Mouse (Mus musculus): ENCODE results near the gene Vamp9. TPM values are rescaled to one million over a fixed set of nuclear protein-coding genes. Genes with fewer than 3 reads are reported as not detected.
A peak's percentile ranks its signal among the peaks of the same experiment; 100 is the strongest.

The Vamp9 gene
- polyA plus RNA-seq, 1 experiment from 2014 or later = 0.29 TPM

DNA sequence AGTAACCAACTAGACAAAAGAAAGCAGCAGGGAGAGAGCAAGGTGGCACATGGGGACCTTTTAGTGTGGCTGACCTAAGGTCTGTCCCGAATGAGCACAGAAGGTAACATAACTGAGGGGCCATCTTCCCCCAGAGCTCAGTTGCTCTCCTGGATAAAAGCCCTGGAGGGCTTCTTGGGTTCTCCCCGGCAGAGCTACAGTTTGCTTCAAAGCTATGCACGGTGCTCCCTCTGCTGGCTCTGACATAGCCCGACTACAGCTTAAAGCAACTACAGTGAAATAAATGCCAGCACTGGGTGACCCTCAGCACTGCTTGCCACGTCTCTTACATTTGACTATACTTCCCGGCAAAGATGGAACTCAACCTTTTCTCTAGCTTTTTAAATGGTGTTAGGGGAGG is 6.0 kb upstream of the Vamp9 start:
- H3K4me3 ChIP-seq (ENCODE audit: low read depth, low read length) = no peak overlapping the region
- 9% methylated on average over 6 of the region's 6 CpGs for WGBS
- TF ChIP-seq CTCF (IDR thresholded peaks at IDR 0.05; ENCODE audit: low read depth) = peak; percentile 77
- H3K9ac ChIP-seq = no peak overlapping the region
- peak; percentile 91 for DNase-seq
- no peaks in the 10 kb centered on the region for H3K9me3 ChIP-seq (ENCODE audit: low read depth, low read length)
- ATAC-seq (ENCODE audit: insufficient read depth) = peak; percentile 80; the same call in 1 of the 2 replicates
- no peak overlapping the region for H3K27ac ChIP-seq (ENCODE audit: low read depth)
- H3K4me2 ChIP-seq = no peak overlapping the region
- H3K4me1 ChIP-seq (ENCODE audit: insufficient read depth) = no peaks in the 10 kb centered on the region
- H3K27me3 ChIP-seq (ENCODE audit: insufficient read depth, low read length) = no peaks in the 10 kb centered on the region
- no peaks in the 10 kb centered on the region for H3K36me3 ChIP-seq (ENCODE audit: insufficient read depth)

DNA sequence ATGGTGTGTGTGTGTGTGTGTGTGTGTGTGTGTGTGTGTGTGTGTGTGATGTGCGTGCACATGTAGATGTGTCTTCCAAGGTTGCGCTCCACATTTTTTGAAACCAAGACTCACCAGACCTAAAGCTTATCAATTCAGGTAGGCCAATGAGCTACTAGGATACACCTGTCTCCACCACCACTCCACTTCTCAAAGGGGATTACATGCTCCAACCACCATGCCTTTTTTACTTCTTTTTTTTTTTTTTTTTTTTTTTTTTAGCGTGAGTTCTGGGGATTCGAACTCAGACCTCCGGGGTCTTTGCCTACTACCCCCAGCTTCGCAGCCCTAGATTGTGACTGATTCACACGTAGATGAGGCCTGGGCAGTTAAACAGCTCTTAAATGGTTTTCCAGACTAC is 323 bp upstream of the Vamp9 start:
- ATAC-seq (ENCODE audit: insufficient read depth) (no peak), DNase-seq (no peak)
- no peak overlapping the region for H3K27ac ChIP-seq (ENCODE audit: low read depth)
- no peaks in the 10 kb centered on the region for H3K4me1 ChIP-seq (ENCODE audit: insufficient read depth)
- H3K4me3 ChIP-seq (ENCODE audit: low read depth, low read length) = peak overlapping the region; percentile 52; the same call in 1 of the 2 replicates
- no peaks in the 10 kb centered on the region for H3K9me3 ChIP-seq (ENCODE audit: low read depth, low read length)
- H3K36me3 ChIP-seq (ENCODE audit: insufficient read depth) = no peaks in the 10 kb centered on the region
- H3K4me2 ChIP-seq = peak overlapping the region; percentile 62
- no peaks in the 10 kb centered on the region for H3K27me3 ChIP-seq (ENCODE audit: insufficient read depth, low read length)
- WGBS = 63% methylated on average over 7 of the region's 7 CpGs
- no peak for TF ChIP-seq CTCF (IDR thresholded peaks at IDR 0.05; ENCODE audit: low read depth)
- H3K9ac ChIP-seq = no peak overlapping the region

DNA sequence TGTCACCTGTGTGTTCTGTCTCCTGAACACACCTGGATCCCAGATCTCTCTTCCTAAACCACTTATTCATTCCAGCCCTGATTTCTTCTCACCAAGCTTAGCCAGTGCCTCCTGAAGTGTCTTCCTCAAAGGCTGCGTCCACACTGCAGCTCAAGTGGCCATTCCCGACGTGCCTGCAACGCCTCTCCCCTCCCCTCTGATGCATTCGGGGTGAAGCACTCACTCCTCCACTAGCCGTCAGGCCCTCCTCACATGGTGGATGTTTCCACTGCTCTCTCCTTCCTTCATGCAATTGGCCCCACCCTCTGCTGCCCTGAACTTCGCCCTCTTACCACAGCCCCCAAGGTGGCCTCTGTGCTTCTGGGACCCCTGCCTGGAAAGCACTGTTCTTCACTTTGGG is 9.4 kb downstream of the Vamp9 start:
- Histone ChIP-seq H3K4me1 (ENCODE audit: insufficient read depth) (no peaks in the 10 kb centered on the region), H3K4me3 (ENCODE audit: low read depth, low read length) (no peak overlapping the region), H3K27me3 (ENCODE audit: insufficient read depth, low read length) (no peaks in the 10 kb centered on the region), H3K9me3 (ENCODE audit: low read depth, low read length) (no peaks in the 10 kb centered on the region), H3K4me2 (no peak overlapping the region), H3K27ac (ENCODE audit: low read depth) (no peak overlapping the region), H3K9ac (no peak overlapping the region), H3K36me3 (ENCODE audit: insufficient read depth) (no peaks in the 10 kb centered on the region)
- WGBS = 24% methylated on average over 7 of the region's 7 CpGs
- DNase-seq = peak; percentile 38
- peak; percentile 35; the same call in 1 of the 2 replicates for ATAC-seq (ENCODE audit: insufficient read depth)
- no peak for TF ChIP-seq CTCF (IDR thresholded peaks at IDR 0.05; ENCODE audit: low read depth)

DNA sequence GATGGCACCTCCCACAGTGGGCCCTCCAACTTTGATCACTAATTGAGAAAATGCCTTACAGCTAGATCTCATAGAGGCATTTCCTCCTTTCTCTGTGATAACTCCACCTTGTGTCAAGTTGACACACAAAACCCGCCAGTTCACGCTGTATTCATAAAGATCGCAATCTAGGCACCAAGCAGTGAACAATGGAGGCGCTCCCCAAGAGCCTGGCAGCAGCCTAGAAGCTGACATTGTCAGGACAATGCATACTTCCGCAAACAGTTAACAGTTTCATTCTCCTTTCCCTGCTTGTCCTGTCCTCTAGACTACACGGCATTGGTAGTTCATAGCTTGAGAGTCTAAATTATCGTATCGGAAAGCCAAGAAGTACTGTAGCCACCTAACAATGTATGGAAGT is 16.0 kb downstream of the Vamp9 start:
- H3K4me2 ChIP-seq = no peak overlapping the region

DNA sequence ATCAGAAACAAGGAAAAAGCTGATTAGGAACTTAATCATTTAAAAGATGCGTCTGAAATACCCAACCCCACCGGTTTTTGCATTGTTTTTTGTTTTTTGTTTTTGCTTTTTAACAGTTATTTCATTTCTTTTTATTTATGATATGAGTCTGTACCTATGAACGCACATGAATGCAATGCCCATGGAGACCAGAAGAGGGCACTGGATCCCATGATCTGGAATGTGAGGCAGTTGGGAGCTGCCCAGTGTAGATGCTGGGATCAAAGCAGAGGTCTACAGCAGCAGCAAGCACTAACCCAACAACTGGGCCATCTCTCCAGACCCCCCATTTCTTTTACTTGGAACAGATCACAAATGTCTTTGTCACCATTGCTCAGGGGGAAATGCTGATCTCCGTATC is 21.9 kb downstream of the Vamp9 start:
- Histone ChIP-seq H3K4me3 (ENCODE audit: low read depth, low read length) (no peak overlapping the region), H3K4me1 (ENCODE audit: insufficient read depth) (no peaks in the 10 kb centered on the region), H3K36me3 (ENCODE audit: insufficient read depth) (no peaks in the 10 kb centered on the region), H3K27ac (ENCODE audit: low read depth) (no peak overlapping the region), H3K9me3 (ENCODE audit: low read depth, low read length) (no peaks in the 10 kb centered on the region), H3K9ac (no peak overlapping the region), H3K4me2 (no peak overlapping the region), H3K27me3 (ENCODE audit: insufficient read depth, low read length) (no peaks in the 10 kb centered on the region)
- peak; percentile 76 for DNase-seq
- ATAC-seq (ENCODE audit: insufficient read depth) = no peak
- peak; percentile 73 for TF ChIP-seq CTCF (IDR thresholded peaks at IDR 0.05; ENCODE audit: low read depth)
- 48% methylated on average over 4 of the region's 4 CpGs for WGBS

More for the DNA sequence above, 16.0 kb downstream of the Vamp9 start:
- Histone ChIP-seq H3K4me3 (ENCODE audit: low read depth, low read length) (no peak overlapping the region), H3K4me1 (ENCODE audit: insufficient read depth) (no peaks in the 10 kb centered on the region), H3K9ac (no peak overlapping the region), H3K27ac (ENCODE audit: low read depth) (no peak overlapping the region), H3K27me3 (ENCODE audit: insufficient read depth, low read length) (no peaks in the 10 kb centered on the region), H3K9me3 (ENCODE audit: low read depth, low read length) (no peaks in the 10 kb centered on the region), H3K36me3 (ENCODE audit: insufficient read depth) (no peaks in the 10 kb centered on the region)
- no peak for ATAC-seq (ENCODE audit: insufficient read depth)
- no peak for TF ChIP-seq CTCF (IDR thresholded peaks at IDR 0.05; ENCODE audit: low read depth)
- WGBS = 83% methylated on average over 8 of the region's 8 CpGs
- DNase-seq = no peak

DNA sequence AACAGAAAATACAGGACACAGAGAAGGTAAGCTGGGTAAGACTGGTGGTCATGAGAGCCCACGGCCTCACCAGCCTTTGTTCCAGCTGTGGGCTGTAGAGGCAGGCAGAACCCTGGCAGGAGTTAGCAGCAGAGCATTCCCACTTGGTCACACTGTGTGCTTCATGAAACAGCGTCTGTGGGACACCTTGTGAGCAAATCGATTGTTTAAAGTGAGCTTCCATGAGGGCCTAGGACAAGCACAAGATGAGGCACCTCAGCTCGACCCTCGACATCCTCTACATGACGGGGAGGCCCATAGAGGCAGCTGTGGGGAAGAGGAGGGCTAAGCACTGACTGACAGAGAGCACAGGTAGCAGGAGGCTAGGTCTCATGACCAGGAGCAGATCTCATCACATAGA is 25.9 kb downstream of the Vamp9 start:
- H3K9me3 ChIP-seq (ENCODE audit: low read depth, low read length) = no peaks in the 10 kb centered on the region
- WGBS = 80% methylated on average over 6 of the region's 6 CpGs
- no peak overlapping the region for H3K4me3 ChIP-seq (ENCODE audit: low read depth, low read length)
- H3K4me1 ChIP-seq (ENCODE audit: insufficient read depth) = no peaks in the 10 kb centered on the region
- no peaks in the 10 kb centered on the region for H3K27me3 ChIP-seq (ENCODE audit: insufficient read depth, low read length)
- ATAC-seq (ENCODE audit: insufficient read depth) = no peak
- TF ChIP-seq CTCF (IDR thresholded peaks at IDR 0.05; ENCODE audit: low read depth) = no peak
- H3K4me2 ChIP-seq = no peak overlapping the region
- DNase-seq = no peak
- no peak overlapping the region for H3K27ac ChIP-seq (ENCODE audit: low read depth)
- H3K36me3 ChIP-seq (ENCODE audit: insufficient read depth) = no peaks in the 10 kb centered on the region
- H3K9ac ChIP-seq = no peak overlapping the region

DNA sequence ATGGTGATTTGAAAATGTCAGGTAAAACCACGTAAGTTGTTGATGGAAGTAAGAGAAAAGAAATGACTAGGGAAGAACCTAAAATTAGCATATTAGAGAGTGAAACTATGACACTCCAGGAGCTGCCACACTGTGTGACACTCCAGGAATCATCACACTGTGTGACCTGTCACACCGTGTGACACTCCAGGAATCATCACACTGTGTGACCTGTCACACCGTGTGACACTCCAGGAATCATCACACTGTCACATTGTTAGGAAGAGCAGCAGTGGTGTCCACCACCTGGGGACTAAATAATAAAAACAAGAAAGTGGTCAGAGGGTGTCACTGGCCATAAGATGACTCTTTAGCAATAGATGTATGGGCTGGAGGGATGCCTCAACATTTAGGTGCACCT is 33.4 kb downstream of the Vamp9 start:
- H3K4me1 ChIP-seq (ENCODE audit: insufficient read depth) = no peaks in the 10 kb centered on the region
- WGBS = 72% methylated on average over 3 of the region's 3 CpGs
- H3K4me2 ChIP-seq = no peak overlapping the region
- peaks cover 2% of the 10 kb centered on the region; the same call in 1 of the 2 replicates for H3K9me3 ChIP-seq (ENCODE audit: low read depth, low read length)
- H3K27ac ChIP-seq (ENCODE audit: low read depth) = no peak overlapping the region
- no peaks in the 10 kb centered on the region for H3K36me3 ChIP-seq (ENCODE audit: insufficient read depth)
- no peak overlapping the region for H3K4me3 ChIP-seq (ENCODE audit: low read depth, low read length)
- no peak for DNase-seq
- no peak overlapping the region for H3K9ac ChIP-seq
- H3K27me3 ChIP-seq (ENCODE audit: insufficient read depth, low read length) = no peaks in the 10 kb centered on the region
- ATAC-seq (ENCODE audit: insufficient read depth) = no peak
- no peak for TF ChIP-seq CTCF (IDR thresholded peaks at IDR 0.05; ENCODE audit: low read depth)

DNA sequence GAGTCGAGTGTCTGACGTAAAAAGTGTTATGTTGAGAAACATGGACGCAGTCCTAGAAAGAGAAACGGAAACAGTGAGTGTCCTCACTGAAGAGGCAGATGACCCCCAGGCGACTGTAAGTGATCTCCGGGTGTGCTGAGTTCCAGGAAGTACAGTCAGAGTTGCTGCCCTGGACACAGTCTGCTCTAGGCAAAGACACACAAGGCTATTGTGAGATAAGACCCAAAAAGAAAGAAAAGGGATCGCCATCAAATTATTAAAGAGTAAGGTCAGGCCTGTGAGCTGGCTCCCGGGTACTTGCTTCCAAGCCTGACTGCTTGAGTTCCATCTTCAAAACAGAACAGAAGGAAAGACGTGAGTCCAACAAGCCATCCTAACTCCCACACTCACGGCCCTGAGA is 35.2 kb downstream of the Vamp9 start:
- Histone ChIP-seq H3K27me3 (ENCODE audit: insufficient read depth, low read length) (no peaks in the 10 kb centered on the region), H3K9me3 (ENCODE audit: low read depth, low read length) (peaks cover 8% of the 10 kb centered on the region; the same call in 1 of the 2 replicates), H3K4me3 (ENCODE audit: low read depth, low read length) (no peak overlapping the region), H3K9ac (no peak overlapping the region), H3K4me2 (no peak overlapping the region), H3K4me1 (ENCODE audit: insufficient read depth) (no peaks in the 10 kb centered on the region), H3K36me3 (ENCODE audit: insufficient read depth) (no peaks in the 10 kb centered on the region), H3K27ac (ENCODE audit: low read depth) (no peak overlapping the region)
- TF ChIP-seq CTCF (IDR thresholded peaks at IDR 0.05; ENCODE audit: low read depth) = no peak
- 60% methylated on average over 10 of the region's 10 CpGs for WGBS
- DNase-seq = no peak
- no peak for ATAC-seq (ENCODE audit: insufficient read depth)

Data from lung, embryonic 14.5 days (tissue).